Mouse (Mus musculus) liver, embryonic 14.5 days (tissue): ENCODE measurements around the gene Cdh7.

Experiments used
- CTCF ChIP-seq: IDR thresholded peaks from 2 replicates; pipeline ENCODE4 v1.5.1; 2016; ENCODE audit warnings: antibody characterized with exemption, low read depth, control low read depth
- EP300 ChIP-seq: IDR thresholded peaks from 2 replicates; pipeline ENCODE4 v1.6.1; 2016; ENCODE audit warnings: antibody characterized with exemption, low read depth

DNA sequence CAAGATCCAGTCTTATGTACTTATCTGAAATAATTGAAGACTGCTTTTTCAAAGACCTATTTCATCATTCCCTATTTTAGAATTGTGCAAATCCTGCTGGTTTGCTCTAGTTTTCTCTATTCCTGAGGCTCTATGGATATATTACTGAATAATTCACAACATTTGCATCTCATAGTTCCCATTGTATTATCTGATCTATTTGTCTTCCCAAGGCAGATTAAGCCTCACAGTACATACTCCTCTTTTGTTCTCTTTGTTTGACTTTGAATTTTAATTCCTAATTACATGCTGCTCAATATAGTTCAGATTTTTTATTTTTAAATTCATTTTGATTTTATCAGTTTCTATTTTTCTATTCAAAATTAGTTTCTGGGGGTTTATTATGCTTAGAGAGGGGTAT, 74.1 kb downstream of the Cdh7 start:
- TF ChIP-seq EP300 (no peak), CTCF (no peak)
